Mouse (Mus musculus) lung, adult 2 months (tissue): ENCODE results near the gene Sfn. TPM values are rescaled to one million over a fixed set of nuclear protein-coding genes. Genes with fewer than 3 reads are reported as not detected.
A peak's percentile ranks its signal among the peaks of the same experiment; 100 is the strongest.

ENCODE experiments used
- DNase-seq: peaks from one replicate; pipeline ENCODE4 v3.0.0; 2022
- H3K4me1 ChIP-seq: fragments of 200-500 bp; 2 replicates; pipeline ENCODE4 v1.6.1; 2011; ENCODE audit warnings: low read length; ENCODE audit not compliant: control insufficient read depth, insufficient read depth
- H3K4me3 ChIP-seq: fragments of 200-500 bp; replicated peaks from 2 replicates; pipeline ENCODE3; 2011; ENCODE audit warnings: low read depth, mild to moderate bottlenecking, control low read depth, low read length; ENCODE audit errors: extremely low read depth
- CTCF ChIP-seq: fragments of 200-500 bp; IDR thresholded peaks from 2 replicates; pipeline ENCODE4 v1.5.1; 2011; ENCODE audit warnings: mild to moderate bottlenecking, low read length, control low read depth; ENCODE audit not compliant: insufficient read depth
- POLR2A ChIP-seq: fragments of 200-500 bp; IDR thresholded peaks from 2 replicates; pipeline ENCODE4 v1.6.1; 2011; ENCODE audit warnings: low read depth, mild to moderate bottlenecking, control low read depth, low read length, borderline replicate concordance; ENCODE audit errors: extremely low read depth
- WGBS: fragments of 180-500 bp; shearing (Covaris S2); methylation state at CpG from one replicate; pipeline ENCODE4 v1.1.7; 2018; 5-methylcytosine and 5-hydroxymethylcytosine counted together
- polyA plus RNA-seq: library from polyadenylated mRNA; depleted of rRNA; stranded (reverse); fragments of >200 nt; gene quantifications from 2 replicates; pipeline ENCODE4 v1.2.3, GENCODE M21; 2012

Sfn gene
- polyA plus RNA-seq, 1 experiment, result 107 TPM

DNA sequence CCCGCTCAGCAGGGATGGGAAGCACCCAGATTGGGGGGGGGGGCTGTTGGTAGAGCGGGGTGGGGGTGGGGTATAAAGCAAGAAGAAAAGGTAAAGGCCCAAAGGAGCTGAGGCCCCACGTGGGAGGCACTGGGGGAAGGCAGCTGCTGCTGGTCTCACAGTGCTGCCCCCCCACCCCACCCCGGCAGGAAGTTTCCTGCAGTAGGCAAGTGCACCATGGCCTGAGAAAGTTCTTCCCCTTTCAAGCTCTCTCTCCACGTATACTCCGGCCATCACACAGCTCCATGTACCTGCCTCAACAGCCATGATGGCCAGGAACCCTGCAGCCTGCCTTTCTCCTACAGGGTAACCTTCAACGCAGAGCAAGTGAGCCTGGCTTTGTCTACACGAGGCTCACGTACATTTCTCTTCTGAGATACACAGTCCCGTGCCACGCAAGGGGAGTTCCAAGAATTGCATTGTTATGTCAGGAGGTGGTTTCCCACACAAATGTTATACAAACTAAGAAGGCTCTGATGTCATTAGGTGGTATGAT, 20.3 kb upstream of the Sfn start:
- TF ChIP-seq POLR2A (no peak), CTCF (no peak)
- 59% methylated on average over 11 of the region's 11 CpGs for WGBS
- peaks cover 25% of the 10 kb centered on the region for H3K4me1 ChIP-seq
- DNase-seq, result no peak
- H3K4me3 ChIP-seq, result no peak overlapping the region

GRCm38 (mm10) chr4:133620668-133621067, 18.7 kb upstream of the Sfn start:
- Histone ChIP-seq H3K4me3 (no peak overlapping the region), H3K4me1 (peaks cover 30% of the 10 kb centered on the region)
- TF ChIP-seq POLR2A, result no peak
- no peak for TF ChIP-seq CTCF
- no peak for DNase-seq
- 71% methylated on average over 8 of the region's 8 CpGs for WGBS

DNA sequence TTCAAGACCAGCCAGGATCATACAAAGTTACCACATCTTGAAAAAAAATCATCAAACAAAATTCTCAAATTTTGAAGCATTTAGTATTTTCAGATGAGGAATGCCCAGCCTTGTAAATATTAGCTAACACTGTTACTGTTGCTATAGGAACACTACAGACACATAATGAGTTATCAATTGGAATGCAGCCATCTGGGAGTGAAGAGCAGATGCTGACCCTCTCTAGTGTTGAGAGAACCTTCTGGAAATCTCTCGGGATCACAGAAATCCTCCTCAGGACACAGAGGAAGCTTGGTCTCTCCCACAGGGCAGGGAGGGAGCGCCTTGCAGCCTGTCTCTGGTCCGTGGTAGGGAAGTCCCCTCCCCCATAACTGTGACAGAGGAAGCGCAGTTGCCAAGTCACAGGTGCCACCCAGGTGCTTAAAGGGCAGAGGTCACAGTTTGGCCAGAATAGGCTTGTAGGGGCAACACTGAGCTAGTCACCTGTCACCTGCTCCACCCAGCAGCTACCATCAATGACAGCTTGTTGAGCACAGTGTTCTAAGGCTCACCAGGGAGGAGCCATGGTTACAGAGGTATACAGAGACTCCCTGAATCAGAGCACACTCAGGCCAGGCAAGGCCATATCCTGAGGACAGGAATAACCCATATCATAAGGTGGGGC, 17.6 kb upstream of the Sfn start:
- DNase-seq, result no peak
- H3K4me1 ChIP-seq, result peaks cover 29% of the 10 kb centered on the region
- TF ChIP-seq POLR2A, result no peak
- 49% methylated on average over 4 of the region's 4 CpGs for WGBS
- H3K4me3 ChIP-seq, result no peak overlapping the region

DNA sequence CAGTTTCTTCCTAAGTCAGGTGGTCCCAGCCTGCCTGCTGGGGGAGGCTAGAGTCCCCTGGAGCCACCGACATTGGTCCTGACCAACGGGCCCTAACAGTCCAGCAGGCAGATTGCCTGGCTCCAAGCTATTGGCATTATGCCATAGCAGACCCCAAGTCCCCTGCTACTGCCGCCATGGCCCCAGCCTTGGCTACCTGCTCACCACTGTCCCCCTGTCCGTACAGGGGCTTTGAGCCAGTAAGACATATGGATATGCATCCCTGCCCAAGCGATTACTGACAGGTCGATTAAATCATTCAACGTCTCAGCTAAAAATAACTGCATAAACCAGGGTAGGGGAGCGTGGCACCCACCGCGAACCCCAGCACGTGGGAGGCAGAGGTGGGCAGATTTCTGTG, 16.0 kb upstream of the Sfn start:
- TF ChIP-seq POLR2A (no peak), CTCF (no peak)
- DNase-seq, result no peak
- no peak overlapping the region for H3K4me3 ChIP-seq
- 87% methylated on average over 11 of the region's 11 CpGs for WGBS
- peaks cover 39% of the 10 kb centered on the region for H3K4me1 ChIP-seq

DNA sequence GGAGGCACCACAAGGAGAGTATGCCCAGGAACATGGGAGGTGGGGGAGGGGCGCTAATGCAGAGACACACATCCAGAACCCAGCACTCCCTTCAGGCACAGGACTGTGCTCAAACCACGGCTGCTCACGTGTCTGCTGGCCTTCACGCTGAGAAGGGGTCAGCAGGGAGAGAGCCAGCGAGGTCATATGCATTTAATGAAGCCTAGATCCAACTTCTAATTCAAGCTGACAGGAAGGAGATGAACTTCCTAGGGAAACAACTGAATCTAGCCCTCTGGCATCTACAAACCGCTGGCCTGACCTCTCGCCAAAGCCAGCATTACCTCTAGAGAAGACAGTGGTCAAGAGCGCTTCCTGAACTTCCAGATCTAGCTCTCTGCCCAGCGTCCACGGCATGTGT, 13.4 kb upstream of the Sfn start:
- TF ChIP-seq CTCF (no peak), POLR2A (no peak)
- DNase-seq, result no peak
- H3K4me3 ChIP-seq, result no peak overlapping the region
- H3K4me1 ChIP-seq, result peaks cover 39% of the 10 kb centered on the region
- WGBS, result 59% methylated on average over 10 of the region's 10 CpGs

- TF ChIP-seq CTCF (no peak), POLR2A (no peak)
- 31% methylated on average over 8 of the region's 8 CpGs for WGBS
- H3K4me1 ChIP-seq, result peaks cover 31% of the 10 kb centered on the region
- no peak overlapping the region for H3K4me3 ChIP-seq
- DNase-seq, result peak; percentile 83
These were observed 12.3 kb upstream of the Sfn start for GRCm38 (mm10) chr4:133614274-133614761.

GRCm38 (mm10) chr4:133613867-133614266, 11.9 kb upstream of the Sfn start:
- H3K4me1 ChIP-seq, result peaks cover 31% of the 10 kb centered on the region
- no peak overlapping the region for H3K4me3 ChIP-seq
- DNase-seq, result no peak
- no peak for TF ChIP-seq POLR2A
- TF ChIP-seq CTCF, result no peak
- 69% methylated on average over 4 of the region's 4 CpGs for WGBS

DNA sequence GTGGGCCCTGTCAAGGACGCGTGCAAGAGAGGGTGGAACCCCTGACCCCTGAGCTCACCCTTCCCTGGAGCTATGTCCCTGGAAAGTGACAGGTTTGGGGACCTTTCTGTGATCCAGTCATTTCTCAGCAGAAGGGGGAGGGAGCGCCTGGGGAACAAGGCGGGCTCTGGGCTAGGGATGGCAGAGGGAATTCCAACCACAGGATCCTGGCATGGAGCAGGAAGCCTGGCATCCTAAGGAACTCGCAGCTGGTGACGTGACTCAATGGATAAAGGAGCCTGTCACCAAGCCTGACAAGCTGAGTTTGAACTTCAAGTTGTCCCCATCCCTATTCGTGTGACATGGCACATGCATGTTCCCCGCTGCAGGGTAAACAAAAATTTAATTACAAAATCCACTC, 11.1 kb upstream of the Sfn start:
- TF ChIP-seq CTCF, result no peak
- TF ChIP-seq POLR2A, result no peak
- no peak overlapping the region for H3K4me3 ChIP-seq
- DNase-seq, result no peak
- peaks cover 31% of the 10 kb centered on the region for H3K4me1 ChIP-seq
- WGBS, result 96% methylated on average over 8 of the region's 8 CpGs

GRCm38 (mm10) chr4:133612416-133612815, 10.4 kb upstream of the Sfn start:
- H3K4me3 ChIP-seq, result no peak overlapping the region
- TF ChIP-seq CTCF (0 out of 2 replicates have a peak, but pooled peaks have one; percentile 11), POLR2A (no peak)
- 97% methylated on average over 7 of the region's 7 CpGs for WGBS
- peaks cover 31% of the 10 kb centered on the region for H3K4me1 ChIP-seq
- no peak for DNase-seq

GRCm38 (mm10) chr4:133611815-133612214, 9.8 kb upstream of the Sfn start:
- Histone ChIP-seq H3K4me1 (peaks cover 26% of the 10 kb centered on the region), H3K4me3 (no peak overlapping the region)
- no peak for TF ChIP-seq POLR2A
- no peak for TF ChIP-seq CTCF
- 96% methylated on average over 5 of the region's 5 CpGs for WGBS
- DNase-seq, result no peak
